Mouse (Mus musculus): ENCODE measurements around the gene Med9. TPM values are rescaled to one million over a fixed set of nuclear protein-coding genes. Genes with fewer than 3 reads are reported as not detected.
A peak's percentile ranks its signal among the peaks of the same experiment; 100 is the strongest.

The Med9 gene
- polyA plus RNA-seq (2012; rRNA removed), result 13.5 and 19.7 TPM in 2 replicates

- TF ChIP-seq POLR2A (IDR thresholded peaks at IDR 0.05; ENCODE audit: low read depth, low read length) (no peak; the same call in 1 of the 2 replicates), CTCF (IDR thresholded peaks at IDR 0.05; ENCODE audit: extremely low read depth, insufficient read length, insufficient replicate concordance, low read depth, low read length) (no peak)
- 0 out of 2 replicates have a peak within 1 kb of the TSS, but pooled peaks have one; percentile 7 for H3K27ac ChIP-seq (ENCODE audit: insufficient read depth, low read depth, low read length)
- H3K4me3 ChIP-seq (ENCODE audit: low read depth, low read length), result peak within 1 kb of the TSS; percentile 94
- H3K36me3 ChIP-seq (ENCODE audit: control insufficient read depth, insufficient read depth, low read length), result no peaks in the 10 kb centered on the region
- peaks cover 3% of the 10 kb centered on the region; the same call in 1 of the 2 replicates for H3K4me1 ChIP-seq (ENCODE audit: control insufficient read depth, insufficient read depth, insufficient read length, low read length)
- H3K27me3 ChIP-seq (ENCODE audit: control insufficient read depth, insufficient read depth, low read length), result no peaks in the 10 kb centered on the region
- 1% methylated on average over 43 of the region's 43 CpGs for WGBS
These were observed at the start of gene Med9 for GRCm38 (mm10) chr11:59947752-59948400. Med9 (plus strand) TSS chr11:59948206.

DNA sequence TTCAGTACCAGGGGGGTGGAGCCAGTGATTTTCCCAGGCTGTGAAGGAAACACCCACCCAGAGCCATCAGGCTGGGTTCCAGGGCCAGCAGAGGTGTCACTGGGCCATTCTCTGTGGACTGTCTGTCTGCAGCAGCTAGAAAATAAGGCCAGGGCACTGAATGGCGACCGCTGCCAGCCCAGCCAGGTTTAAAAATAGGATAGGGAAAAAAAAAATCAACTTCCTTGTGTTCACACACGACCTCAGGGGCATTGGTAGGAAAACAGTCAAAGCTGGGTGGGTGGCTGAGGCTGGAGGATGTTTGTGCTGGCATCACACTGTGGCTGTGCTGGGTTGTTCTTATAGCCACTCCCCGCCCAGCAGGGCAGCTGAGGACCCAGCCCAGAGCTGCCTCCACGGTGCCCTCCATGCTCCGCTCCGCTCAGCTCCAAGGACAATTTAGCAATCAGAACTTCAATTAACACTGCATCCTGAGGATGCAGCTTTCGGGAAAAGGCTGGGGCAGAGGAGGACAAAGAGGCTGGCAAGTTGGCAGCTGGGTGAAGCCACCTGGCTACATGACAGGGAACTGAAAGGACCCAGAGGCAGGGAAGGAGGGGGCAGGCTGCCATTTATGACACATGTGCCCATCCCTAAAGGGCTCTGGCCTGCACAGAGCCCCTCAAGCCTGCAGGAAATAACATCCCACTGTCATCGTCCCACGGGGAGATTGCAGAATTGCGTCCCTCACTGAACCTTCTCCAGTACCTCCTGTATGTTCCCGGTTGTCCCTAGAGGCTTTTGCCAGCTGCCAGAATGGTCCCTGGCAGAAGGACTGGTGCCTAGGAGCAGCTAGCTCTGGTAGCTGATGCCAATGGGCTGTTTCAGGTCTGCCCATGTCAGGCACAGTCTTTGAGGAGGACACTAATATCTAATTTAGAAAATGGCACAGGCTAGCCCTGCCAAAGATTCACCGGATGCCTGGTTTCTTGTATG, 48.0 kb upstream of the Med9 start:
- no peak overlapping the region for H3K27ac ChIP-seq (ENCODE audit: insufficient read depth, low read depth, low read length)
- H3K4me1 ChIP-seq (ENCODE audit: control insufficient read depth, insufficient read depth, insufficient read length, low read length), result peaks cover 29% of the 10 kb centered on the region
- no peaks in the 10 kb centered on the region for H3K36me3 ChIP-seq (ENCODE audit: control insufficient read depth, insufficient read depth, low read length)
- no peak overlapping the region for H3K4me3 ChIP-seq (ENCODE audit: low read depth, low read length)
- no peaks in the 10 kb centered on the region for H3K27me3 ChIP-seq (ENCODE audit: control insufficient read depth, insufficient read depth, low read length)
- WGBS, result 45% methylated on average over 13 of the region's 13 CpGs
- no peak for TF ChIP-seq POLR2A (IDR thresholded peaks at IDR 0.05; ENCODE audit: low read depth, low read length)
- TF ChIP-seq CTCF (IDR thresholded peaks at IDR 0.05; ENCODE audit: extremely low read depth, insufficient read length, insufficient replicate concordance, low read depth, low read length), result no peak

DNA sequence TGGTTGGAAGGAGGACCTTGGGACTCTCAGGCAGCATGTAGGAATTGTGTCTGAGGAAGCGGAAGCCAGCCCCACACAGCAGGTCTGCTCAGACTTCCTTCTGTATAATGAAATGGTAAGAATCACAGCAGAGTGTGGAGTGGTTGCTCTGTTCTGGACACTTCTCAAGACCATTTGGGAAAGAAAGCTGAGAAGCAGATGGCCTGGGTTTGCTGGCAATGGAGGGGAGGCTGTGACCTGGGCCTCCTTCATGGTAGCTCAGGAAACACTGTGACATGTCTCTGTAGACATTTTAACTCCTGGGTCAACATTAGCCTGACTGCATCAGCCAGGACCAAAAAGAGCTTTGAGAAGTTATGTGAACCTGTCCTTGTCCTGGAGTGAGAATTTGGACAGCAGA, 47.0 kb upstream of the Med9 start:
- Histone ChIP-seq H3K4me1 (ENCODE audit: control insufficient read depth, insufficient read depth, insufficient read length, low read length) (peaks cover 26% of the 10 kb centered on the region), H3K36me3 (ENCODE audit: control insufficient read depth, insufficient read depth, low read length) (no peaks in the 10 kb centered on the region), H3K4me3 (ENCODE audit: low read depth, low read length) (no peak overlapping the region), H3K27me3 (ENCODE audit: control insufficient read depth, insufficient read depth, low read length) (no peaks in the 10 kb centered on the region), H3K27ac (ENCODE audit: insufficient read depth, low read depth, low read length) (0 out of 2 replicates have a peak overlapping the region, but pooled peaks have one; percentile 9)
- TF ChIP-seq POLR2A (IDR thresholded peaks at IDR 0.05; ENCODE audit: low read depth, low read length), result no peak
- no peak for TF ChIP-seq CTCF (IDR thresholded peaks at IDR 0.05; ENCODE audit: extremely low read depth, insufficient read length, insufficient replicate concordance, low read depth, low read length)
- WGBS, result 82% methylated on average over 1 of the region's 1 CpGs

DNA sequence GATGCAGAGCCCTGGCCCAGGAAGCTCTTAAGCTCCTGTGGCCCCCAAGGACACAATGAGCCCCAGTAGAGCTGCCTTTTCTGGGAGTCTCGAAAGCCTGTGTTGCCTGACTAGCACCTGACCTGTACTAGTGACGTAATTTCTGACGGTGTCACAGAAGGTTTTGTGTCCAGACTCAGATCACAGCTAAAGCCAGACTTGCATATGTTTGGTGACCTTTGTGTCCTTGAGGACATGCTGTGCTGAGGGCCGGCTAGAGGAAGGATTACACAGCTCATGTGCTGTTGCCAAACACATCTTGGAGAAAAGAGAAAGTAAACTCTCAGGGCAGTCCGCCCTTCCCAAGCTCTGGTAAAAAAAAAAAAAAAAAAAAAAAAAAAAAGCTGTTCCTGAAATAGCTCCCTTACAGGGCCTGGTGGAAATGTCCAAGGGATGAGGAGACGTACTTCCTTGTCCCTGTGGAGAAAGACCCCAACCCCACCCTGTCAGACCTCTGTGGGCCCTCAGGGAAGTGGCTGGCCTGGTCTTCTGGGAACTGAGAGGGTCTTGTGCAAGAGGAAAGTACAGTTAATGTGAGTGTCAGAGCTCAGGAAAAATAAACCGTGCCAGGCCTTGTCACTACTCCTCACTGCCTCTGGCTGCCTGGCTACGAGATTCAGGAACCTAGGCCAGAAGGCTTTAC, 45.8 kb upstream of the Med9 start:
- H3K4me3 ChIP-seq (ENCODE audit: low read depth, low read length), result no peak overlapping the region
- H3K27me3 ChIP-seq (ENCODE audit: control insufficient read depth, insufficient read depth, low read length), result no peaks in the 10 kb centered on the region
- 17% methylated on average over 8 of the region's 8 CpGs for WGBS
- H3K27ac ChIP-seq (ENCODE audit: insufficient read depth, low read depth, low read length), result peak overlapping the region; percentile 52
- H3K4me1 ChIP-seq (ENCODE audit: control insufficient read depth, insufficient read depth, insufficient read length, low read length), result peaks cover 26% of the 10 kb centered on the region
- TF ChIP-seq CTCF (IDR thresholded peaks at IDR 0.05; ENCODE audit: extremely low read depth, insufficient read length, insufficient replicate concordance, low read depth, low read length) (no peak), POLR2A (IDR thresholded peaks at IDR 0.05; ENCODE audit: low read depth, low read length) (no peak)
- no peaks in the 10 kb centered on the region for H3K36me3 ChIP-seq (ENCODE audit: control insufficient read depth, insufficient read depth, low read length)

GRCm38 (mm10) chr11:59906521-59907123, 41.4 kb upstream of the Med9 start:
- TF ChIP-seq CTCF (IDR thresholded peaks at IDR 0.05; ENCODE audit: extremely low read depth, insufficient read length, insufficient replicate concordance, low read depth, low read length) (no peak), POLR2A (IDR thresholded peaks at IDR 0.05; ENCODE audit: low read depth, low read length) (no peak)
- Histone ChIP-seq H3K27ac (ENCODE audit: insufficient read depth, low read depth, low read length) (no peak overlapping the region), H3K27me3 (ENCODE audit: control insufficient read depth, insufficient read depth, low read length) (no peaks in the 10 kb centered on the region), H3K4me3 (ENCODE audit: low read depth, low read length) (no peak overlapping the region), H3K4me1 (ENCODE audit: control insufficient read depth, insufficient read depth, insufficient read length, low read length) (peaks cover 18% of the 10 kb centered on the region; the same call in 1 of the 2 replicates), H3K36me3 (ENCODE audit: control insufficient read depth, insufficient read depth, low read length) (no peaks in the 10 kb centered on the region)
- 90% methylated on average over 6 of the region's 6 CpGs for WGBS

GRCm38 (mm10) chr11:59908446-59908845, 39.6 kb upstream of the Med9 start:
- Histone ChIP-seq H3K36me3 (ENCODE audit: control insufficient read depth, insufficient read depth, low read length) (no peaks in the 10 kb centered on the region), H3K4me3 (ENCODE audit: low read depth, low read length) (no peak overlapping the region), H3K4me1 (ENCODE audit: control insufficient read depth, insufficient read depth, insufficient read length, low read length) (peaks cover 11% of the 10 kb centered on the region; the same call in 1 of the 2 replicates), H3K27ac (ENCODE audit: insufficient read depth, low read depth, low read length) (no peak overlapping the region), H3K27me3 (ENCODE audit: control insufficient read depth, insufficient read depth, low read length) (no peaks in the 10 kb centered on the region)
- WGBS, result 37% methylated on average over 3 of the region's 3 CpGs
- TF ChIP-seq POLR2A (IDR thresholded peaks at IDR 0.05; ENCODE audit: low read depth, low read length) (no peak), CTCF (IDR thresholded peaks at IDR 0.05; ENCODE audit: extremely low read depth, insufficient read length, insufficient replicate concordance, low read depth, low read length) (no peak)
